Mouse (Mus musculus): ENCODE measurements around the gene Cc2d1a.

The Cc2d1a gene

DNA sequence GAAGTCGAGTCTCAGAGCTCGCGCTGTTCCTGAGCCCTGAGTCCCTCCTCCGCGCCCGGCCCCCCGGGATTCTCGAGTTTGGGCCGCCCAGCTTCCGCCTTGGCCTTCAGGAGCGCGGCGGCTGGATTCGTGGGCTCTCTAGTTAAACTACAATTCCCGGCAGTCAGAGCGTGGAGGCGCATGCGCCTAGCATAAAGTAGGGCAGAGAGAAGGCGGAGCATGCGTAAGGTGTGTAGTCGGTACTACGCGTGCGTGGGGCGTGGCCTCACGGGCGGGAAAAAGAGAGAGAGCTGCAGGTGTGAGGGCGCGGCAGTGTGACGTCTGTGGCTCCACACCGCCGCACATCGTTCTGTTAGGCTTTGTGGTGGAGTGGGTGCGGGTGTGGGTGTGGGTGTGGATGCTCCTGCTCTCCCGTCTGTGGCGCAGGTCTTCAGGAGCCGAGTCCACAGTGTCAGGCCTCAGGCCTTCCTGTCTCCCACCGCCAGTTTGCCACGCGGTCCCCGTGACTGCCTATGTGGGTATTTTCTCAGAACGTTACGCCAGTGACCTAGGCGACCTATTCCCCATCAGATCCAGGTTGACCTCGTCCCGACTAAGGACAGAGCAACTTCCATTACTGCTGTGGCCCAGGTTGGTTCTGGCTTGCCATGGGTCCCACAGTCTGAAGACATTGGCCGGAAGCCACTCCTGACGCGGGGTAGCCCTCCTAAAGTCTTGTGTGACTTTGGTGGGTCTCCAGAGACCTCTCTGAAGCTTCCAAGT, at the start of gene Cc2d1a, which contains the start of gene 4930432K21Rik:
TSS of gene Cc2d1a (minus strand) at position 168 of the 762 bp plus-strand sequence.
TSS of gene 4930432K21Rik (plus strand) at position 257 of the 762 bp plus-strand sequence.
- peak; percentile 95 to 96 for DNase-seq

DNA sequence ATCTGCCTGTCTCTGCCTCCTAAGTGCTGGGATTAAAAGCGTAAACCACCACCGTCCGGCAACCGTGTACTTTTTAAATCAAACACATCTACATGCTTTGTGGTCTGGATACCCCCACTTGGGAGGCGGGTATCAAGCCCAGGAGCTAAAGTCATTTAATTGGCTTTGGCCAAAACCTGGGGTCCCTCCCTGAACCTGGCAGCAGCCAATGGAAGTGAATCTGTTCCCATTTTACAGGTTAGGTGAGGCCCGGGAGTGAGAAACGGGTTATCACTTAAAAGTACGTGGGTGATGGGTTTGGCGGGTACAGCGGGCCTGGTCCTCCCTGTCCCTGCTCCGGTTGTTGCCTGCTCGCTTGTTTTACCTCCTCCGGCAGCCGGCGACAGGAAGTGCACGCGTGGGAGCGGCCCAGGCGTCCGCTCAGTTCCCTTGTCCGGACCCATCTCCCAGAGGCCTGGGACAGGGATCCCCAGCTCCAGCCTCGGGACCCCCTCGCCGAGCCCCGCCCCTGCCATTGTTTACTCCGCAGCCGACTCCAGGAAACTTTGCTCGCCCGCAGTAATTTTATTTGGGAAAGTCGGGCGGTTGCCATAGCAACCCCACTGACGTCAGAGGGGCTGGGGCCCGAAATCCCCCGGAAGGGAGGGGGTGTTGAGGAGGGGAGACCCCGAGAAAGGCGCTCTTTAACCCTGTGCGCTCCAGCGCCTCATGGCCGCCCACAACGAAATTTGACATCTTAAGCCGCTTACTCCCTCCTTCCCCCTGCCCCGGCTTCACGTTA, 49.6 kb upstream of the Cc2d1a start:
- peak; percentile 62 to 65 for DNase-seq

DNA sequence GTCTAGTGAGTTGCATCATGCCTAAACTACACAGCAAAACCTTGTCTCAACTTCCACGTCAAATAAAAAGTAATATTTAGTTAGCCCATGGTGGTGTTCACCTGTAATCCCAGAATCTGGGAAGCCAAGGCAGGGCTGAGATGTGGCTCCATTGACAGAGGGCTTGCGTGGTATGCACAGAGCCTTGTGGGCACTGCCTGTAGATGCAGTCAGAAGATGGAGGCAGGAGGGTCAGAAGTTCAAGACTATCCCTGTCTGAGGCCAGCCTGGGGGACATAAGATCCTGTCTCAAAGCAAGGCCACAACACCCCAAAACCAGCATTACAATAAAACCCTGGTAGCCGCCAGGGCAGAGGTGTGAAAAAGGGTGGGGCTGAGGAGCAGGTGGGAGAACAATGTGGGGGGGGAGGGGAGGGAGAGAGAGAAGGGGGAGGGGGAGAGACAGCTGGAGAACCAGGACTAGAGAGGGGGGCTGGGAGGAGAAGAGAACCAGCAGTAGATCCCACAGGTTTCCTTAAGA, 46.5 kb upstream of the Cc2d1a start:
- no peak for DNase-seq

DNA sequence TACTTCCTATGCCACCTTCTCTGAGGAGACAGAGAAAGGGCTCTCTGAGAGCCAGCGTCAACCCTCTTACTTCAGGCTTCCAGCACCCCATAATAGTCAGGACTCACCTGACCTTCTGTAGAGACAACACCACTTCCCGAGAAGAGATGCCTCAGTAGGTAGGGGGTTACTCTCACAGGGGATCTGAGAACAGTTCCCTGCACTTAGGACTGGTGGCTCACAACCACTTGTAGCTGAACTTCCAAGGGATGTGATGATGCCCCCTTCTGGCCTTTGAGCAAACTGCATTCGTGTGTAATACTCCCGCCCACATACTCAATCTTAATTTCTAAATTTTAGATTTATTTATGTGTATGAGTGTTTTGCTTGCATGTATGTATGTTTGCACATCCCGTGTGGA, 45.8 kb upstream of the Cc2d1a start:
- DNase-seq: peak in 1 of 2 experiments; percentile 34

DNA sequence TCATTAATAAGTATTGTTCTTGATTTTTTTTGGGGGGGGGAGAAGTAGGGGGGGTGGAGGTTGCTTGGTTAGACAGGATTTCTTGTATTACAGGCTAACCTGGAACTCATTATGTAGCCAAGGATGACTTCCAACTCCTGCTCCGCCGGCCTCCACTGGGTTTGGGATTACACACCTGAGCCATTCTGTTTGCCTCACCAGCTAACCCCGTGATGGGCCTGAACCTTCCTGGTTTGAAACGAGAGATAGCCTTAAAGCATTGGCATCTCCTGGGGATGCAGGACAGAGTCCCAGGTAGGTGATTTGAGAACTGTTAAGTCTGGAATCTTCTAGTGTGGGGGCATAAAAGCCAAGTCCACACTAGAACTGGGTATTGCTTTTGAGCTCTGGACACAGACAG, 45.4 kb upstream of the Cc2d1a start:
- DNase-seq: no peak

DNA sequence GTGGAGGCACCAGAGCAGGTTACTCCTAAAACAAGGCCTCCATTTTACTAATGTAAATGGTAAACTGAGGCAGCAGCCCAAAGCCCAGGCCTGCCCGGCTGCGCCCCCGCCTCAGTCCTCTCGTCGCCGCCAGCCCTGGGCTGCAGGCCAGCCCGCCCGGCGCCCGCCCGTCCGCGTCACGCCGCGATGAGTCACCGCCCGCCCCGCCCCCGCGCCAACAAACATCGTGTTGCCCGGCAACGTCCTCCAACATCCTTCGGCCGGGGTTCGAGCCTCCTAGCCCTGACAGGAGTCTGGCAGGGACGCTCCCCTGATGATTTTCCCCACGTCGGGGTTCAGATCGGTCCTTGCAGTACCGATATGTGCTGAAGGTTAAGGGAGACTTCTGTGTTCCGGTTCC, 44.8 kb upstream of the Cc2d1a start:
- peak; percentile 71 to 81 for DNase-seq

DNA sequence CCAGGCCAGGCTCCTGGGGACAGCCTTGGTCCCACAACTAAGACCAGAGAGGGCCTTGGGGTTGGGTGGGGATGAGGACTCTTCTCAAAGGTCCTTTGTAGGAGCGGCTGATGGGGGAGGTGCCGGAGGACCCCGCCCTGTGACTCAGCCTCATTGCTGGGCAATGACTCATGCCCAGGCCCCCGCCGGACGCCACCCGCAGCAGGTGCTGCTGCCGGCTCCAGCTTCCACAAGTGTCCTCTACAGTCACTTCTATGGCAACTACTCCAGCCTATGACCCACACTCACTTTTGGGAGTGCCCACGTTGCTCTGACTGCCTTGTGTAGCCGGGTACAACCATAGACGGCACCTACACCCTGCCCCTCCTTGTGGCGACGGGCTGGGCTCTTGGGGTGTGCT, 44.3 kb upstream of the Cc2d1a start:
- peak in 1 of 2 experiments; percentile 30 for DNase-seq

DNA sequence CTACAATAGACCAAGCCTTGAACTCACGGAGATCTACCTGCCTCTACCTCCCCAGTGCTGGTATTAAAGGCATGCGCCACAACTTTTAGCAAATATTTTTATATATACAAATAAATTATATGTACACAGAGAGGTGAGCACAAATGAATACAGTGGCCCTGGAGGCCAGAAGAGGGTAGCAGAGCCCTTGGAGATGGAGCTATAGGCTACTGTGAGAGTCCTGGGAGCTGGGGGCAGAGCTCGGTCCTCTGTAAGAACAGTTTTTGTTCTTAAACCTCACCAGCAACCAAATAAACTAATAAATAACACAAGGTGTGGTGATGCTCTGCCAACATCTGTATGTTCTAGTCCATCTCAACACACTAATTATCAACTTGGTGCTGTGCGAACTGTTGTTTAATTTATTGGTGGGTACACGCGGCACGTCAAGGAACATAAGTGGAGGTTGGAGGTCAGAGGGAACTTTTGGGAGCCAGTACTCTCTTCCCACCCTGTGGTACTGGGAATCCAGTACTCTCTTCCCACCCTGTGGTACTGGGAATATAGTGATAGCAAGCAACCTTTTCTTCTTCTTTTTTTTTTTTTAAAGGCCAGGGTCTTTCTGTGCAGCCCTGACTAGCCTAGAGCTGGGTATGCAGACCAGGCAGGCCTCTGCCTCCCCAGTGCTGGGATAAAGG, 42.6 kb upstream of the Cc2d1a start:
- DNase-seq: no peak

DNA sequence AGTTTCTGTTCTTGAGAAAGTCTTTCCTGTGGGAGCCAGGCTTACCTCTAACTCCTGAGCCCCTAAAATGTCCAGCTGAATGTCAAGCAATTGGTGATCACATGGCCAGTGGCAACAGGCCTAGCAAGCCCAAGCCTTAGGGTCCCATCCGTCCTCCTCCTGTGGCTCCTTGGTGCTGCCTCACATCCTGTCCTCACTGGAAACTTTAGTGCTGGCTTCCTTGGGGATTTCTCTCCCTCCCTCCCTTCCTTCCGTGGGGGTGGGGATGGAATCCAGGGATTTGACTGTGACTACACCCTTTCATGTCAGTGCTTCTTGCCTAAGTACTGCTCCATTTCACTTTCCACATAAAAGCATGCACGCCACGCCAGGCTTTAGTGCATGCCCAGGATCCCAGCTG, 41.9 kb upstream of the Cc2d1a start:
- DNase-seq: no peak

DNA sequence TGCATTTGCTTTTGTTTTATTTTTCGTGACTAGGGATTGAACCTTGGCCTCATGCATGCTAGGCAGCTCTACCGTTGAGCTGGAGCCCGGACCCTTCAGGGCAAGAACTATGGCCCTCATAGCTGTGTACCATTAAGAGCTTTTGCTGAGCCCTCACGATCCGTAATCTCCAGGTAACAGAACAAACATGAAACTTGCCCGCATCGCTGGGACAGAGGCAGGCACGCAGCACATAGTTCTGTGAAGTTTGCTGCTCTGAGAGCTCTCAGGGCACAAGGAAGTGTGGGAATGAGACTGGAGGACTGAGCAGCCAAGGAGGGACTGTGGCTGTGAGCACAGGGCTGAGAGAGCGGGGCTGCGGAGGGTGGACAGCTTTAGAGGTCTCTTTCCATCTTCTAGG, 40.9 kb upstream of the Cc2d1a start:
- DNase-seq: no peak

DNA sequence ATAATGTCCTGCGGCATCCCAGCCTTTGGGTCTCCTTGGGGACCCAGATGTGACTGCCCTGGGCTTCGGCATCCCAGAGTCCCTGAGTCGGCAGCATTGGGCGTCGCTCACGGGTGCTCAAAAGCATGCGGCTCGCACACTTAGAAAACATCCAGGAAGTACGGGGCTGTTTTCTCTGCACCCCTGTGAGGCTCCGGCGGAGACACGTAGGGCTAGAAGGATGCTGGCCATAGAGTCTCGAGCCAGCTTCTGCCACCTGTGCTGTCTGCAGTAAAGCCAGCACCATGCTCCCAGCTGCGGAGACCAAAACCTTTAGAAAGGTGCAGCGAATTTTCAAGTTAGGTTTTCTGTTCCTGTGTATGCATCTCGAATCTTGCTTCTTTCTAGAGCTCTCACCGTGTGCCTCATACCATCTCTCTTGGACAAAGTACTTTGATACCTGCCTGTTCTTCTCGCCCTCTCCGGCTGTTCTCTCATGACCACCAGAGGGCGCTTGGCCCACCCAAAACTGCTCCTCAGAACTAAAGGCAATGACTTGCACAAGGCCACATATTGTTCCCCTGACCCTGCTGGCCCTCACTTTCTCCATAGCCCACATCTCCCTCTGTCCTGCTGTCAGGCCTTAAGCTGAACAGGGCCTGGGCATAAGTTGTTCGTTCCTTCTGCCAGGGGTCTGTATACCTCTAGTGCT, 39.5 kb upstream of the Cc2d1a start:
- peak; percentile 69 to 72 for DNase-seq

DNA sequence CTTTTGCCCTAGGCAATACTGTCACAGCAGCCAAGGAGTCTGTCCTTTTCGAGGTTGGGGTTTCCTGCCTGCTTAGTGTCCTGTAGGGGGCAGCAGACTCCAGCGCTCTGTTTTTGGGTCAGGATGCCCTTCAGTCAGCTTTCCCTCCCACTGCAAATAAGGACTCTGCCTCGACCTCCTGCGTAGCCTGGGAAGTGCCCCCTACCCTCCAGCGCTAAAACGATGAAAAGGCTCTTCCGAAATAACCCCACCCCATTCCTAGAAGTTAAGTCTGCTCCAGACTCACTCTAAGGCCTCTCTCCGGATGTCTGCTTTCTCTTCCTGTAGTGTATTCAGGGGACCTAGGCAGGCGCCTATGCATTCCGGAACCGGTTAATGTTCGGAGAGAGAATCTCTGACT, 38.8 kb upstream of the Cc2d1a start:
- DNase-seq: peak; percentile 84 to 87

DNA sequence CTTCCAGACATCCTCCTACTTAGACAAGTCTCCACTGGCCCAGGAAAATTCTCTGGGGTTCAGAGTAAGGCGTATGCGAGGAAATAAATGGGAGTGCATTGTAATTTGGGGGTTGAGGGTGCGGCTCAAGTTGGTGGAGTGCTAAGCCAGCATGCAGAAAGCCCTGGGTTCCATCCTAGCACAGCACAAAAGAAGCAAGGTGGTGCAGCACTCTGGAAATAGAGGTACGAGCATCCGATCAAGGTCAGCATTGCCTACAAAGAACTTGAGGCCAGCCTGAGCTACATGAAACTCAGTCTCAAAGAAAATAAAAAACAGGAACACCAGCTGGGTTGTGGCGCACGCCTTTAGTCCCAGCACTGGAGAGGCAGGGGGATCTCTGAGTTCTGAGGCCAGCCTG, 37.4 kb upstream of the Cc2d1a start, which contains the start of gene Nanos3:
TSS of gene Nanos3 (minus strand) at position 101 of the 400 bp plus-strand sequence.
- DNase-seq: no peak

DNA sequence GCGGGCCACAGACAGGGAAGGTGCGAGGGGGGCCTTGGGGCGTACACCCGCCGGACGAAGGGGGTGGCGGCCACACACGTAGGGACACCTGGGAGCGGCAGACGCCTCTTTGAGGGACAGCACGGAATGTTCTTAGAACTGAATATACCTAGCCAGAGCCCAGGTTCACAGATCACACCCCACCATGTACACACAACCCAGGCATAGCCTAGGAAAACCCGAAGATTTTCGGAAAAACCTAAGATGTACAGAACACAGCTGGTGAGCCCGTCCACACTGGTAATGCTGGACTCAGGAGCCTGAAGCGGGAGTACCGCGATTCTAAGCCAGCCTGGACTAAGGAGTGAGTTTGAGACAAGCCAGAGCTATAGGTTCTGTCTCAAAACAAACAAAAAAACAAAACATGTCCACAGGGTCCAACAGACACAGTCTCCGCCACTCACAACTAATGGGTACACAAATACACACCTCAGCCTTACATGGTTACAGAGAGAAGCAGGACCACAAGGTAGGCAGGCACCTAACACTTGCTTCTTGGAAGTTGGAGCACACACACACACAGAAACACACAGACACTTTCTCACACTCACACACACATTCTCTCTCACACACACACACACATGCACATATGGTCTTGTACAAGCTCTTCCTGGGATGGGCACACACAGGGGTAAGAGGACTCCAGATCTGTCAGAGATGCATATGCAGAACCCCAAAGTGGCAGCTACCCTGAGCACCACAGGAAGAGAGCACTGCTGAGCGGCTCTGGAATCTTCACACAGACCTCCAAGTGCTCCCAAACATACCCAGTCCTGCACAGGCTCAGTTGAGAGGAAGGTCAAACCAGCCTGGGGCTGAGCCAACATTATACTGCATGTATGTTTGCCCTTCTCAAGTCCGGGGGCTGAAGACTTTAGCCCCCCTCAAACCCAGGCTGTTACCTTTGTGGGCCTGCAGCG, 36.6 kb upstream of the Cc2d1a start:
- no peak for DNase-seq

DNA sequence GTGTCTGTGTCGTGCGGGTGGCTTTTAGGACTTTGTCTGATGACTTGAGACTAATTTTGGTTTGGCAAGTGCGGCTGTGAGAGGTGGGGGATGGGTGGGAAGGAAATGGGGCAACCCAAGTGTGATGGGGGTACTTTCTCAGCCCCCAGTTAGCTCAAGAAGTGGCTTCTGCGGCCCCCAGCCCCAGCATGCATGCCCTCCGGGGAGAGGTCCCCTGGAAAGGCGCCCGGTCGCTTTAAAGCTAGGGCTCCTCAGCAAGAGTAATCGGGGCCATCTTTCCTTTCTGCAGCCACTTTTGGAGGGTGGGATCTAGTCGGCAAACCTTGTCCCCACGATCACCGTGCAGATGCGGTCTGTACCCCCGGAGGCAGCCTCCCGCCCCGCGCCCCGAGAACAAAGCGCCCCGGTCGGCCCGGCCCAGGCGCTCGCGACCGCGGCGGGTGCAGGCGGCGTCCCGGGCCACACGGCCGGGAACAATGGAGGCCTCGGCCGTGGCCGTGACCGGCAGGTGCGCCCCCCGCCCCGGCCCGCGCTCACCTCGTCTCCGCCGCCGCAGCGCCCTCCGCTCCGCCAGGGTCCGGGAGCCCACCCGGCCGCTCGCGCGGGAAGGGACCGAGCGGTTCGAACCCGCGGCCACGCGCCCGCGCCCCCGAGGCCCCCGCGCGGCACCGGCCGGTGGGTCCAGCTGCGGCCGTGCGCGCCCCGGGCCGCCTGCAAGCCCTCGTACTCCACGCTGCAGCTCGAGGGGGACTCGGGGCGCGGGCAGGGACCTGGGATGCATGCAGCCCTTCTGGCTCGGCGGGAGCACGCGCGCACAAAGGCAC, 35.7 kb upstream of the Cc2d1a start:
- peak; percentile 66 to 69 for DNase-seq

DNA sequence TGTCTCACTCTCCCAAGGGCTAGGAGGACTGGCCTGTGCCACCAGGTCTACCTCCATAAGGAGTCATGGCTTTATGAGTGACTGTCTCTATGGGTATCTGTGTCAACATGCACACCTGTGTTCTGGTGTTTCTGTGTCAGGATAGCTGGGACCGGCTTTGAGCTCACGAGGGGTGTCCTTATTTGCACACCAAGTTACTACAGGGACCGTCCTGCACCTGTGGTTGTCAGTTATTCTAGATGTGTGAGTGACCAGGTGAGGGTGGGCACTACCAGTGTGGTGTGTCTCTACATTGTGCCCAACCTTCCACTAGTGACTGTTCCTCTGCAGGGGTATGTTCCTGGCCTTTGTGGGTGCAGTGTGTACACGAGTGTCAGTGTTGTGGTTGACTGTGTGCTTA, 35.1 kb upstream of the Cc2d1a start:
- DNase-seq: no peak

DNA sequence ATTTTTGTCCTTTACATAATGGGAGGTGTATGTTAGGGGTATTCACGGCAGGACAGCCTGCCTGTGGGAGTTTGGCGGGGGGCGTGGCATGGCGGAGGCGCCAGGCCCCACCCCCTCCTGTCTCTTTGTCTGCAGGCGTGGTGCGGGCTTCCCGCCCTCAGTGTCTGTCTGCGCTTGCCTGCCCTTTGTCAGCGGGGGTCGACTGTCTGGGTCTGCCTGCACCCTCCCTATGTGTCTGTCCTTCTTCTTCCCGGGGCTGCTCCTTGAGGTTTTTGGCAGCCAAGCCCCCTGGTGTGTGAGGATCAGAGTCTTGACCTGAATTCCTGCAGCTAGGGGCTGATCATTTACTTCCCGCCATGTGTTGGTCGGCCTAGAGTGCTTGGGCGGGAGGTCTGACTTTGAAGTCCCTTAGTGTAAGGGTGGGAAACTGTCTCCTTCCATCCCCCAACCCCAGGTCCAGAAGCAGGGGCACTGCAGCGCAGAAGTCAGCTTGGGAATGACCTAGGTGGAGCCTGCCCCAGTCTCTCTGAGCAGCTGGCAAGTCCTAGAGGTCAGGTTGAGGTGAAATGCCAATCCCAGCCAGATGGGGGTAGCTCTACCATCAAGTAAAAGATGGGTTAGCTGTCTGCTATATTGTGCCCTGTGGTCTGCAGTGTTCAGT, 32.9 kb upstream of the Cc2d1a start:
- DNase-seq: peak in 1 of 2 experiments; percentile 48

DNA sequence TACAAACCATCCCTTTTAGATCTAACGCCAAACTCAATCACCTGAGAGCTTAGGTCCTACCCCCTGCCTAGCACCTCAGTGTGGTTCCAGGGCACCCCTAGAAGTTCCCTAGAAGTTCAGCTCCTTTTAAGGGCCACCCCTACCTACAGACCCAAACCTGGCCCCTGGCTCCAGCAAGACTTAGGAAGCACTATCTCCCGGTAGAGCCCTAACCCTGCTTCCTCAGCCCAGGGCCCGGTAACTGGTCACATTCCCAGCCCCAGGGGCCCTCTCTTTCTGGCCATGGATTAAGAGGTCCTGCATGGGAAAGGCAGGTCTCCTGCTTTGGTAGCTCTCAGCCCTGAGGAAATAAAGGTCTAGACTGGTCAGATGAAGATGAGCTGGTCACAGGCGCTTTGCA, 32.2 kb upstream of the Cc2d1a start:
- no peak for DNase-seq

DNA sequence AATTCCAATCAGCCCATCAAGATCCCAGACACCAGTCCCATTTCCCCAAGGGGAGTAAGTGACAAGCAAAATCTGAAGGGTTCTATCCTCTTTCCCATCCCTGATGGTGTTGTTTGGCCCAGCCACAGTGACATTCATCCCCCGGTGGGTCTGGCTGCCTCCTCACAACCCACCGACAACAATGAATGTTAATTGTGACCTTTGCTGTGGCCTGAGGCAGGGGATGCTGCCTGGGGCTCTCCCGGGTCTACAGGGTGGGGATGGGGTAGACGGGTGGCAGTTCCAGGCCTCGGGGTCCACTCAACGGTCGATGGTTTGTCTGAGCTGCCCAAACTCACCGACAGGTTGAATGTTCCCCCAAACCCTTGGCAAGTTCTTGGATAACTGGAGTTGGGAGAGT, 30.9 kb upstream of the Cc2d1a start:
- no peak for DNase-seq

DNA sequence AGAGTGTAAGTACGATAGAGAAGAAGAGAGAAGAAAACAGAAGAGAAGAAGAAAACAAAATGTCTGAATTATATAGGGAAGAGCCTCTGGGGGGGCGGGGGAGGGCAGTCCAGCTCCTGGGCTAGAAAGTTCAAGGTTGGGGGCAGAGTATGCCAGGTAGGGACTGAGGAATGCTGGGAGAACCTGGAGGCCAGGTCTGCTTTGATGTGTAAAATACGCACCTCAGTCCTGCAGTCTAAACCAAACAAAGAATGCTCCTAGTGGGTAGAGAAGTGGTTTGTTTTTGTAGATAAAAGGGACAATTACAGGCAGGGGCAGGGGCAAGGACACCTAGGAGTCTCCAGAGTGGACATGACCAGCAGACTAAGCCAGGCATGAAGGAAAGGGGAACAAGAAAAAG, 29.7 kb upstream of the Cc2d1a start:
- DNase-seq: no peak

Data from cerebellum, postnatal 14 days (tissue).